Comparison of ENCODE assay signal across 11 mouse cellular contexts in genomic region chr15:61690425-61690824, GRCm38 (mm10).
DNase-seq lines count a peak whose midpoint lies in the region; ATAC-seq lines count a peak whose summit lies in the region.
"Had no signal": no experiment of that assay in that cellular context is flagged by ENCODE, and none has a peak within 500 bp of the region (broad histone marks: within the 10 kb centered on the region; RNA-seq: fewer than 3 reads in every experiment).

No protein-coding gene starts in this region.

- WGBS in hindbrain, embryonic 11.5 days, result 80% methylated on average over 13 of the region's 13 CpGs
- WGBS in hindbrain, embryonic 10.5 days, result 85% methylated on average over 13 of the region's 13 CpGs
- 63% methylated on average over 13 of the region's 13 CpGs for WGBS in forebrain, embryonic 16.5 days
- 82% methylated on average over 13 of the region's 13 CpGs for WGBS in intestine, embryonic 15.5 days

- H3K4me2 ChIP-seq in hindbrain, embryonic 11.5 days (replicated peaks; ENCODE audit: low read depth, low read length), result no peak overlapping the region
- 0 out of 2 replicates have a peak overlapping the region, but pooled peaks have one; percentile 3 for H3K4me2 ChIP-seq in forebrain, embryonic 16.5 days (ENCODE audit: low read length)
- no peak overlapping the region for H3K4me2 ChIP-seq in intestine, embryonic 15.5 days (replicated peaks)
- H3K4me2 ChIP-seq: heart, embryonic 15.5 days had no signal

- no peak overlapping the region for H3K9ac ChIP-seq in hindbrain, embryonic 11.5 days (ENCODE audit: low read depth, low read length)
- H3K9ac ChIP-seq in forebrain, embryonic 16.5 days (replicated peaks; ENCODE audit: low read depth, low read length), result no peak overlapping the region
- H3K9ac ChIP-seq in intestine, embryonic 15.5 days, result no peak overlapping the region
- H3K9ac ChIP-seq: heart, embryonic 15.5 days had no signal

- no peaks in the 10 kb centered on the region for H3K27me3 ChIP-seq in hindbrain, embryonic 11.5 days (ENCODE audit: control insufficient read depth, insufficient read depth, low read length)
- no peaks in the 10 kb centered on the region for H3K27me3 ChIP-seq in hindbrain, embryonic 10.5 days (ENCODE audit: insufficient read depth, poor library complexity, severe bottlenecking)
- H3K27me3 ChIP-seq in forebrain, embryonic 16.5 days (replicated peaks; ENCODE audit: control insufficient read depth, insufficient read depth, low read length), result no peaks in the 10 kb centered on the region
- no peaks in the 10 kb centered on the region for H3K27me3 ChIP-seq in intestine, embryonic 15.5 days (replicated peaks)
- H3K27me3 ChIP-seq: heart, embryonic 15.5 days had no signal

- H3K9me3 ChIP-seq in hindbrain, embryonic 11.5 days (ENCODE audit: control insufficient read depth, low read length), result no peaks in the 10 kb centered on the region
- H3K9me3 ChIP-seq in hindbrain, embryonic 10.5 days, result no peaks in the 10 kb centered on the region
- no peaks in the 10 kb centered on the region for H3K9me3 ChIP-seq in forebrain, embryonic 16.5 days (ENCODE audit: control insufficient read depth, low read length)
- no peaks in the 10 kb centered on the region for H3K9me3 ChIP-seq in intestine, embryonic 15.5 days
- H3K9me3 ChIP-seq: heart, embryonic 15.5 days had no signal

- ATAC-seq in hindbrain, embryonic 11.5 days (ENCODE audit: low FRiP score), result peak; percentile 64; the same call in 1 of the 2 replicates
- ATAC-seq in forebrain, embryonic 16.5 days, result peak; percentile 33; the same call in 1 of the 2 replicates
- ATAC-seq in intestine, embryonic 15.5 days, result no peak
- no peak for ATAC-seq in inflammation-experienced regulatory T-cells, adult 6 months
- ATAC-seq: CD4-positive, CD25-positive, alpha-beta regulatory T cell, adult 4 months had no signal

- DNase-seq in hindbrain, embryonic 11.5 days (ENCODE audit: low spot score), result peak; percentile 5
- no peak for DNase-seq in hindbrain, embryonic 10.5 days (ENCODE audit: low spot score)
- DNase-seq in layer of hippocampus, postnatal 25 days (ENCODE audit: extremely low spot score in 1 of 2, low spot score in 1 of 2), result peak; percentile 7 to 8
- DNase-seq in right cerebral cortex, postnatal 10 days (ENCODE audit: low spot score in 2 of 2), result peak; percentile 66 to 81
- DNase-seq in kidney, postnatal 14 days, result no peak

- H3K36me3 ChIP-seq in hindbrain, embryonic 11.5 days (ENCODE audit: control insufficient read depth, insufficient read depth, low read length), result no peaks in the 10 kb centered on the region
- no peaks in the 10 kb centered on the region for H3K36me3 ChIP-seq in hindbrain, embryonic 10.5 days
- H3K36me3 ChIP-seq in forebrain, embryonic 16.5 days (ENCODE audit: control insufficient read depth, insufficient read depth), result no peaks in the 10 kb centered on the region
- H3K36me3 ChIP-seq in intestine, embryonic 15.5 days, result no peaks in the 10 kb centered on the region
- H3K36me3 ChIP-seq: heart, embryonic 15.5 days had no signal

- H3K4me3 ChIP-seq in hindbrain, embryonic 11.5 days (ENCODE audit: low read depth, low read length), result no peak overlapping the region
- H3K4me3 ChIP-seq in hindbrain, embryonic 10.5 days, result no peak overlapping the region
- H3K4me3 ChIP-seq in forebrain, embryonic 16.5 days (replicated peaks; ENCODE audit: low read length), result no peak overlapping the region
- no peak overlapping the region for H3K4me3 ChIP-seq in intestine, embryonic 15.5 days (replicated peaks)
- H3K4me3 ChIP-seq: heart, embryonic 15.5 days had no signal

- no peaks in the 10 kb centered on the region for H3K4me1 ChIP-seq in hindbrain, embryonic 11.5 days (replicated peaks; ENCODE audit: control insufficient read depth, insufficient read depth, low read length)
- no peaks in the 10 kb centered on the region for H3K4me1 ChIP-seq in hindbrain, embryonic 10.5 days (replicated peaks)
- H3K4me1 ChIP-seq in forebrain, embryonic 16.5 days (replicated peaks; ENCODE audit: control insufficient read depth, insufficient read depth, low read length), result peaks cover 5% of the 10 kb centered on the region; the same call in 1 of the 2 replicates
- H3K4me1 ChIP-seq in intestine, embryonic 15.5 days (replicated peaks), result no peaks in the 10 kb centered on the region
- H3K4me1 ChIP-seq: heart, embryonic 15.5 days had no signal

- no peak overlapping the region for H3K27ac ChIP-seq in hindbrain, embryonic 11.5 days (ENCODE audit: low read depth, low read length)
- H3K27ac ChIP-seq in hindbrain, embryonic 10.5 days, result no peak overlapping the region
- H3K27ac ChIP-seq in forebrain, embryonic 16.5 days (ENCODE audit: low read length), result no peak overlapping the region
- H3K27ac ChIP-seq in intestine, embryonic 15.5 days, result no peak overlapping the region
- H3K27ac ChIP-seq: heart, embryonic 15.5 days; macrophage had no signal

Comparison
In these comparisons a context has a peak if more than half of its experiments do, and no peak if none do; other contexts are left out.
1. DNase-seq: peak in hindbrain, embryonic 11.5 days (single experiment), layer of hippocampus, postnatal 25 days (2 of 2) and right cerebral cortex, postnatal 10 days (2 of 2); none in hindbrain, embryonic 10.5 days (single experiment) and kidney, postnatal 14 days (single experiment).
2. ATAC-seq: peak in hindbrain, embryonic 11.5 days (single experiment) and forebrain, embryonic 16.5 days (single experiment); none in intestine, embryonic 15.5 days (single experiment) and inflammation-experienced regulatory T-cells, adult 6 months (single experiment).